Mouse (Mus musculus): Measurements from ENCODE around the gene Vwde. TPM values are rescaled to one million over a fixed set of nuclear protein-coding genes. Genes with fewer than 3 reads are reported as not detected.

The Vwde gene
- 0.05 TPM in 1 of 2 replicates, not detected in the other for polyA plus RNA-seq (2014; fragmentation: Nextera tagmentation; extraction: Ambion mirVana)

DNA sequence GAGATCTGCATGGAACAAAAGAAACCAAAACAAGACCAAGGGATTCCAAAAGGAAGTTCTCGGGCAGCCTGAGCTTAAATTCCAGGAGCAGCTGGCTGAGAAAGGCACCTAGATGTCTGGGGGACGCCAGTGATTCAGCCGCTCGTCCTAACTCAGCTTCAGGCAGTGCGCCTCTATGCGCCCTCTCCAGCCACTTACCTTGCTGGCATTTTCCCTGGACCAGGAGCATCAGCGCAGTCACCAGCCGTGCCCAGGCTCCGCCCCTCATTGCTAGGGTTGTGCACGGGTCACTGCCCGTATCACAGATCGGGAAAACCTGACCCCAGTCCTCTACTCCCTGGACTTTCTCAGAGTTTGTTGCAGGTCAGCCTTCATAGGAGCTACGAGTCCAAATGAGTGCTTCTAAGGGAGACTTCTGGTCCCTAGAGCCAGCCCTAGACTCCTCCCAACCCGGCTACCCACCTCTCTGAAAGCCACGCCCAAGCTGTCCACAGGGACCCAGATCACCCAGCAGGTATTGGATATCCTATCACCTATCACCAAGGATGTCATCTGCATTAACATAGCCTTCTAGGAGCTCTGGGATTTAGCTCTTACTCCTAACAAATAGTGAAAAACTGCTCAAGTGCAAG, at the start of gene Vwde:
Gene Vwde (minus strand): TSS at position 370 of the 632 bp plus-strand sequence.
- Histone ChIP-seq H3K4me1 (replicated peaks; ENCODE audit: control insufficient read depth, insufficient read depth, low read length) (no peaks in the 10 kb centered on the region), H3K4me3 (ENCODE audit: low read depth, low read length) (peak within 1 kb of the TSS; percentile 20), H3K4me2 (ENCODE audit: low read length) (peak within 1 kb of the TSS; percentile 49), H3K27ac (ENCODE audit: low read depth) (no peak within 1 kb of the TSS), H3K9me3 (ENCODE audit: control insufficient read depth, low read length) (no peaks in the 10 kb centered on the region), H3K27me3 (replicated peaks; ENCODE audit: control insufficient read depth, insufficient read depth, low read length) (no peaks in the 10 kb centered on the region), H3K36me3 (ENCODE audit: control insufficient read depth, insufficient read depth, low read length) (no peaks in the 10 kb centered on the region), H3K9ac (ENCODE audit: low read length) (no peak within 1 kb of the TSS)
- DNase-seq (ENCODE audit: low spot score) (no peak), ATAC-seq (replicated peaks; ENCODE audit: low FRiP score, low TSS enrichment, low read depth) (no peak; the same call in 1 of the 2 replicates)
- 34% methylated on average over 15 of the region's 15 CpGs for WGBS

DNA sequence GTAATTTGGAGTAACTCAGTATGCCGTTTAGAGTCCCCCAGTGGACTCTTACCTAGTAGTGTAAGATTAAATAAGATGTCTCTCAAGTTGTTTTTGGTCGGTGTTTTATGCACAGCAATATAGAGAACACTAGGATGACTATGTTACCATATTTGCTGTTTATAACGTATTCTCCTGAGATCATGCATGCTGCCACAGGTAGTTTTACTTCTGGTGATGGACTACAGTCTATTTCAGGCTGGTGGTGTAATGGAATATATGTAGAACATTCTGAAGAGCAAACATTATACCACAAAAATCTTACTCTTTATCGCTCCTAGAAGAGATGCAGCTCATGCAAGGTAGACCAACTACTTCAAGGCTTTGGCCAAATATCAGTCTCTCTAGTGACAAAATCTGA, 30.6 kb upstream of the Vwde start:
- no peaks in the 10 kb centered on the region for H3K9me3 ChIP-seq (ENCODE audit: control insufficient read depth, low read length)
- no peaks in the 10 kb centered on the region for H3K36me3 ChIP-seq (ENCODE audit: control insufficient read depth, insufficient read depth, low read length)
- H3K4me1 ChIP-seq (replicated peaks; ENCODE audit: control insufficient read depth, insufficient read depth, low read length): no peaks in the 10 kb centered on the region
- H3K4me2 ChIP-seq (ENCODE audit: low read length): no peak overlapping the region
- H3K4me3 ChIP-seq (ENCODE audit: low read depth, low read length): no peak overlapping the region
- H3K27me3 ChIP-seq (replicated peaks; ENCODE audit: control insufficient read depth, insufficient read depth, low read length): no peaks in the 10 kb centered on the region
- DNase-seq (ENCODE audit: low spot score) (no peak), ATAC-seq (replicated peaks; ENCODE audit: low FRiP score, low TSS enrichment, low read depth) (no peak)
- H3K9ac ChIP-seq (ENCODE audit: low read length): no peak overlapping the region
- 83% methylated on average over 4 of the region's 4 CpGs for WGBS
- H3K27ac ChIP-seq (ENCODE audit: low read depth): no peak overlapping the region

DNA sequence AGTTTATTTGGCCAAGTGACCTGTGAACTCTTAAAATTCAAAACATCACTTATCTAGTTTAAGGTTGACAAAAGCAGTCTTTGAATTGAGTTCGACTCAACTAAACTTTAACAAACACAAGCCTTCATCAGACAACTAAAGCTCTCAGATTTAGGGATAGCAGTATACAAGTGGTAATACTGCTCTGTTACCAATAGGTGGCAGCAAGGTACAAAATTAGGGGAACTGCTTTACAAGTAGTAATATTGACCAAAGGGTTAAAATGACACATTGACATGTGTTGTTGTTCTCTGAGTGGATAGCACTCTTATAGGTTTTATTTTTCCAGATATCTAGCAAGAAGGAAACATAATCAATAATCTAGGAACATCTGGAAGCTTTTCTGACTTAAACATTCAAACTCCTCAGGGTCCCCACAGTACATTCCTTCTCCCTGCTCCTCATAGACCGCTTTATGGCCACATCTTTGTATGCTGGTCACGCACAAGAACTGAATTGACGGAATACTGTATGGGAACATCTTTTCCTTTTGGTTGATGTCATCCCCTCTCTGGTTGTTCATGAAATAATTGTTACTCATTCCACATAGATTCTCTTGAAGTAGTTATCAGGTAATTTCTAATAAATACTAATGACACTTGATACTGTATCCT, 23.7 kb upstream of the Vwde start:
- Histone ChIP-seq H3K27me3 (replicated peaks; ENCODE audit: control insufficient read depth, insufficient read depth, low read length) (no peaks in the 10 kb centered on the region), H3K4me2 (ENCODE audit: low read length) (no peak overlapping the region), H3K4me1 (replicated peaks; ENCODE audit: control insufficient read depth, insufficient read depth, low read length) (no peaks in the 10 kb centered on the region), H3K9ac (ENCODE audit: low read length) (no peak overlapping the region), H3K4me3 (ENCODE audit: low read depth, low read length) (no peak overlapping the region), H3K9me3 (ENCODE audit: control insufficient read depth, low read length) (no peaks in the 10 kb centered on the region), H3K27ac (ENCODE audit: low read depth) (no peak overlapping the region), H3K36me3 (ENCODE audit: control insufficient read depth, insufficient read depth, low read length) (no peaks in the 10 kb centered on the region)
- DNase-seq (ENCODE audit: low spot score) (no peak), ATAC-seq (replicated peaks; ENCODE audit: low FRiP score, low TSS enrichment, low read depth) (no peak)
- 65% methylated on average over 4 of the region's 4 CpGs for WGBS

DNA sequence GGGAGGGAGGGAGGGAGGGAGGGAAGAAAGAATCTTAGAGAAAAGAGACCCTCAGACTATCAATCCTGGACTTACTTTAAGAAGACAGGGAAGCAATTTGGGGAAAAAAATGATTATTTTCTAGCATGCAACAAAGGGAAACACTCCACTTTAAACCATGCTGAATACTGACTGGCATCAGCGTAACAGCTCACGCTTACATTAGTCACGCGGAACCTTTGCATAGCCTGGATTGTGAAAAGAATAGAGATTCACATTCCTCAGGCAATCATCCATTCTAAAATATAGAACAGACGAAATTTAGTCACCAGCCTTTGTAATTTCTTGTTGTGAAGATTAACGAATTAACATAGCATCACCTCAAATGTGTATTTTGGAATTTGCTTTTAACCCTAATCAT, 18.6 kb downstream of the Vwde start:
- H3K9me3 ChIP-seq (ENCODE audit: control insufficient read depth, low read length): no peaks in the 10 kb centered on the region
- no peak overlapping the region for H3K4me3 ChIP-seq (ENCODE audit: low read depth, low read length)
- no peak overlapping the region for H3K27ac ChIP-seq (ENCODE audit: low read depth)
- H3K4me1 ChIP-seq (replicated peaks; ENCODE audit: control insufficient read depth, insufficient read depth, low read length): no peaks in the 10 kb centered on the region
- H3K27me3 ChIP-seq (replicated peaks; ENCODE audit: control insufficient read depth, insufficient read depth, low read length): no peaks in the 10 kb centered on the region
- no peak for DNase-seq (ENCODE audit: low spot score)
- no peaks in the 10 kb centered on the region for H3K36me3 ChIP-seq (ENCODE audit: control insufficient read depth, insufficient read depth, low read length)
- H3K4me2 ChIP-seq (ENCODE audit: low read length): no peak overlapping the region
- 86% methylated on average over 6 of the region's 6 CpGs for WGBS
- ATAC-seq (replicated peaks; ENCODE audit: low FRiP score, low TSS enrichment, low read depth): no peak
- H3K9ac ChIP-seq (ENCODE audit: low read length): no peak overlapping the region

DNA sequence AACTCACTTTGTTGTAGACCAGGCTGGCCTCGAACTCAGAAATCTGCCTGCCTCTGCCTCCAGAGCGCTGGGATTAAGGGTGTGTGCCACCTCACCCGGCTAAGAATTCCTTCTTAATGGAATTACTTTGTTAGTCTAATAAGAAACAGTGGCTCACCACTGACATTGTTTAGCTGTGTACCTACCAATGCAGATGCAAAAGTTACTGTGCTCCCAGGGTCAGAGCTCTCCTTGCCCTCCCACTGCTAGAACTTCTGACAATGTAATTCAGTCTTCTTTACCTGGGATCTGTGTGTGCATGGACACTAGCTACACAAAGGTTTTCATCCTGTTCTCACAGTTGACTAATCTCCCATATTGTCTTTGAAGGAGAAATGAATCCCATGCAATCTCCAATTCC, 27.3 kb downstream of the Vwde start:
- DNase-seq (ENCODE audit: low spot score): no peak
- no peaks in the 10 kb centered on the region for H3K4me1 ChIP-seq (replicated peaks; ENCODE audit: control insufficient read depth, insufficient read depth, low read length)
- no peak for ATAC-seq (replicated peaks; ENCODE audit: low FRiP score, low TSS enrichment, low read depth)
- no peak overlapping the region for H3K4me2 ChIP-seq (ENCODE audit: low read length)
- no peaks in the 10 kb centered on the region for H3K9me3 ChIP-seq (ENCODE audit: control insufficient read depth, low read length)
- WGBS: 93% methylated on average over 3 of the region's 3 CpGs
- H3K27ac ChIP-seq (ENCODE audit: low read depth): no peak overlapping the region
- no peaks in the 10 kb centered on the region for H3K27me3 ChIP-seq (replicated peaks; ENCODE audit: control insufficient read depth, insufficient read depth, low read length)
- H3K36me3 ChIP-seq (ENCODE audit: control insufficient read depth, insufficient read depth, low read length): no peaks in the 10 kb centered on the region
- no peak overlapping the region for H3K9ac ChIP-seq (ENCODE audit: low read length)
- H3K4me3 ChIP-seq (ENCODE audit: low read depth, low read length): no peak overlapping the region

DNA sequence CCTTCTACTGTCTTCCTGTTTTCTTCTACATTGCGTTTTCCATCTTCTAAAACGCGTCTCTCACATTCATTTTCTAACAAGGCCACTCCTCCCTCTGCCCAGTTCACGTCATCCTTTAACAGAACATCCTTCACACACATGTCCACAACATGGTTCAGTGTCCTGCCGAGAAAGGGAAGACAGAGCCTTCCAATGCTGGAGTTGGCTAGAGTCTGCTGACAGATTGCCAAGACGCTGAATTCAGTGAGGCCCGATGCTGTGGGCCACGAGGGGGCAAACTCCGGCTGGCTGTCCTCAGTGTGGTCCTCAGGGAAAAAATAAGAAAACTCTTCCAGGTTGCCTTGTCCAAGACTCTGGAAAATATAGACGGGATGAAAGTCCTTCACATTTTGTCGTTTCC, 37.9 kb downstream of the Vwde start:
- Histone ChIP-seq H3K4me1 (replicated peaks; ENCODE audit: control insufficient read depth, insufficient read depth, low read length) (no peaks in the 10 kb centered on the region), H3K27ac (ENCODE audit: low read depth) (no peak overlapping the region), H3K4me3 (ENCODE audit: low read depth, low read length) (no peak overlapping the region), H3K36me3 (ENCODE audit: control insufficient read depth, insufficient read depth, low read length) (no peaks in the 10 kb centered on the region), H3K27me3 (replicated peaks; ENCODE audit: control insufficient read depth, insufficient read depth, low read length) (no peaks in the 10 kb centered on the region), H3K4me2 (ENCODE audit: low read length) (no peak overlapping the region), H3K9me3 (ENCODE audit: control insufficient read depth, low read length) (no peaks in the 10 kb centered on the region), H3K9ac (ENCODE audit: low read length) (no peak overlapping the region)
- WGBS: 83% methylated on average over 11 of the region's 11 CpGs
- ATAC-seq (replicated peaks; ENCODE audit: low FRiP score, low TSS enrichment, low read depth): no peak
- no peak for DNase-seq (ENCODE audit: low spot score)

DNA sequence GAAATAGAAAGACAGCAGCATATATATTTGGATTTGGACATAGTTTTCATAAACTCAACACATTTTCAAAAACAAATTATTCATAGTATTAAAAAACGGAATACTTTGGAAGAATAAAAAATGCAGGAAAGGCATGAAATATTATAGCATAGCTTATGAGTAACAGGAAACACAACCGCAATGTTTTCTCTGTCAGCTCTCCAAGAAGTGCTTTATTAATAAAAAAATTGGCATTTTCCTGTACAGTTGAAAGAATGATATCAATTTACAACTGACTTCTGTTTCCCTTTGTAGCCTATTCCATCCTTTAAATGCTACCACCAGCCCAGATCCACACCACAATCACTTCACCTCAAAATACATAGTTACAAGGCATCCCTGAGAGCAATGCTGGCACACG, 44.7 kb downstream of the Vwde start:
- no peak for DNase-seq (ENCODE audit: low spot score)
- H3K4me2 ChIP-seq (ENCODE audit: low read length): no peak overlapping the region
- no peak for ATAC-seq (replicated peaks; ENCODE audit: low FRiP score, low TSS enrichment, low read depth)
- no peak overlapping the region for H3K9ac ChIP-seq (ENCODE audit: low read length)
- H3K4me3 ChIP-seq (ENCODE audit: low read depth, low read length): no peak overlapping the region
- no peaks in the 10 kb centered on the region for H3K9me3 ChIP-seq (ENCODE audit: control insufficient read depth, low read length)
- no peaks in the 10 kb centered on the region for H3K36me3 ChIP-seq (ENCODE audit: control insufficient read depth, insufficient read depth, low read length)
- H3K27me3 ChIP-seq (replicated peaks; ENCODE audit: control insufficient read depth, insufficient read depth, low read length): no peaks in the 10 kb centered on the region
- no peaks in the 10 kb centered on the region for H3K4me1 ChIP-seq (replicated peaks; ENCODE audit: control insufficient read depth, insufficient read depth, low read length)
- WGBS: 74% methylated on average over 3 of the region's 3 CpGs
- no peak overlapping the region for H3K27ac ChIP-seq (ENCODE audit: low read depth)

DNA sequence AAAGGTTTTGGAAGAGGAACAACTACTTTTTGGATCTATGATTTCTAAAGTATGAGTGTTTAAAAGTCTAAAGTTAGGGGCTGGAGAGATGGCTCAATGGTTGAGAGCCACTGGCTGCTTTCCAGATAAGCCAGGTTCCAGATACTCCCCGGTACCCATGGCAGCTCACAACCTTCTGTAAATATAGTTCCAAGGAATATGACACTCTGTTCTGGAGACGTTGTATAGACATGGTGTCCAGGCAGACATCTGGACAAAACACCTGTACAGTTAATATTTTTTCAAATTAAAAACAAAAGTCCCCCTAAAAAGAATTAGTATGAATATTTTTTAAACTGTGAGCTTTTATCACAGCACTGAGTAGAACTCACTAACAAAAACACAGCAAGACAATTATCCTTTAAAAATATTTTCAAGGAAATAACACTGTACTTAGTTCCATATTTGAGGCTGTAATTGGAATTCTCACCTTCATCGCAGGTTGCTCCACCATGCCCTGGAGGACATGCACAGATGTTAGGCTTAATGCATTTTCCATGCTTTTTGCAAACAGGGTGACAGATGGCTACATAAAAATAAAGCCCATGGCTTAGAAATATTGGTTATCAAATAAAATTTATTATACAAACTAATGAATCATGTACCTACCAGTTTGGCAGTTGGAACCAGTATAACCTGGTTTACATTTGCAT, 55.2 kb downstream of the Vwde start:
- H3K36me3 ChIP-seq (ENCODE audit: control insufficient read depth, insufficient read depth, low read length): no peaks in the 10 kb centered on the region
- no peak for DNase-seq (ENCODE audit: low spot score)
- no peaks in the 10 kb centered on the region for H3K9me3 ChIP-seq (ENCODE audit: control insufficient read depth, low read length)
- no peak overlapping the region for H3K4me2 ChIP-seq (ENCODE audit: low read length)
- H3K4me1 ChIP-seq (replicated peaks; ENCODE audit: control insufficient read depth, insufficient read depth, low read length): no peaks in the 10 kb centered on the region
- H3K27me3 ChIP-seq (replicated peaks; ENCODE audit: control insufficient read depth, insufficient read depth, low read length): no peaks in the 10 kb centered on the region
- no peak overlapping the region for H3K9ac ChIP-seq (ENCODE audit: low read length)
- H3K27ac ChIP-seq (ENCODE audit: low read depth): no peak overlapping the region
- 72% methylated on average over 3 of the region's 3 CpGs for WGBS
- ATAC-seq (replicated peaks; ENCODE audit: low FRiP score, low TSS enrichment, low read depth): no peak
- no peak overlapping the region for H3K4me3 ChIP-seq (ENCODE audit: low read depth, low read length)
